Mouse (Mus musculus) heart, postnatal 25 days (tissue): Measurements from ENCODE around the gene Arid1b. TPM values are rescaled to one million over a fixed set of nuclear protein-coding genes. Genes with fewer than 3 reads are reported as not detected.

Experiments used
- DNase-seq: peaks from one replicate; pipeline ENCODE4 v3.0.0; 2022; ENCODE audit warnings: low spot score
- intact Hi-C: fragments of 180-260 bp; cut with DNase I; formaldehyde crosslinking; loops from one replicate; pipeline ENCODE4 v1.15.1; 2025
- total RNA-seq, 2 experiments: library from RNA; stranded (reverse); gene quantifications; 2 replicates each; pipeline ENCODE4 v1.2.3; 2021

Arid1b gene
- 10 to 100 TPM; 28.2 to 32.0 TPM for total RNA-seq

- DNase-seq, result peak; percentile 64
- intact Hi-C loops, result loop anchor here (1.0 to 5.0 kb wide), 3 partner anchors 86 to 217 kb away; no protein-coding TSS in a partner anchor
These were observed at the start of gene Arid1b for GRCm38 (mm10) chr17:4993840-4994503. Gene Arid1b, plus strand, starts transcription at chr17:4994332.

GRCm38 (mm10) chr17:4945311-4945751 lies 48.8 kb upstream of the Arid1b start:
- no peak for DNase-seq
- intact Hi-C loops, result no loop called here

- DNase-seq, result peak; percentile 19
- intact Hi-C loops, result no loop called here
These were observed 48.2 kb upstream of the Arid1b start for GRCm38 (mm10) chr17:4945871-4946331.

- intact Hi-C loops, result no loop called here
- DNase-seq, result no peak
These were observed 47.6 kb upstream of the Arid1b start for GRCm38 (mm10) chr17:4946421-4946974.

- intact Hi-C loops, result no loop called here
- no peak for DNase-seq
These were observed 47.1 kb upstream of the Arid1b start for GRCm38 (mm10) chr17:4947013-4947412.

- intact Hi-C loops, result no loop called here
- DNase-seq, result no peak
These were observed 46.7 kb upstream of the Arid1b start for GRCm38 (mm10) chr17:4947439-4947838.

GRCm38 (mm10) chr17:4948501-4948900 lies 45.6 kb upstream of the Arid1b start:
- intact Hi-C loops, result no loop called here

GRCm38 (mm10) chr17:4954431-4954830 lies 39.7 kb upstream of the Arid1b start:
- intact Hi-C loops, result no loop called here
- no peak for DNase-seq

More at GRCm38 (mm10) chr17:4948501-4948900, 45.6 kb upstream of the Arid1b start:
- DNase-seq, result no peak

- DNase-seq, result no peak
These were observed 29.8 kb upstream of the Arid1b start for GRCm38 (mm10) chr17:4964192-4964877.

GRCm38 (mm10) chr17:4967201-4967600 lies 26.9 kb upstream of the Arid1b start:
- DNase-seq, result no peak
- intact Hi-C loops, result no loop called here

More at GRCm38 (mm10) chr17:4964192-4964877, 29.8 kb upstream of the Arid1b start:
- intact Hi-C loops, result no loop called here

GRCm38 (mm10) chr17:4968035-4968434 lies 26.1 kb upstream of the Arid1b start:
- DNase-seq, result no peak
- intact Hi-C loops, result no loop called here

- intact Hi-C loops, result no loop called here
- no peak for DNase-seq
These were observed 25.3 kb upstream of the Arid1b start for GRCm38 (mm10) chr17:4968878-4969277.

- intact Hi-C loops, result loop anchor here (10.0 kb wide), 1 partner anchor 187 kb away; no protein-coding TSS in a partner anchor
- no peak for DNase-seq
These were observed 21.9 kb upstream of the Arid1b start for GRCm38 (mm10) chr17:4972261-4972660.

- intact Hi-C loops, result loop anchor here (10.0 kb wide), 1 partner anchor 190 kb away; no protein-coding TSS in a partner anchor
- DNase-seq, result peak; percentile 83
These were observed 19.4 kb upstream of the Arid1b start for GRCm38 (mm10) chr17:4974736-4975135.

- no peak for DNase-seq
- intact Hi-C loops, result no loop called here
These were observed 14.0 kb upstream of the Arid1b start for GRCm38 (mm10) chr17:4980151-4980550.

- intact Hi-C loops, result no loop called here
- no peak for DNase-seq
These were observed 11.3 kb upstream of the Arid1b start for GRCm38 (mm10) chr17:4982819-4983218.

GRCm38 (mm10) chr17:4984691-4985090 lies 9.4 kb upstream of the Arid1b start:
- intact Hi-C loops, result no loop called here
- DNase-seq, result no peak

- intact Hi-C loops, result loop anchor here (5.0 kb wide), 1 partner anchor 214 kb away; no protein-coding TSS in a partner anchor
- DNase-seq, result no peak
These were observed 3.1 kb upstream of the Arid1b start for GRCm38 (mm10) chr17:4990911-4991560.

GRCm38 (mm10) chr17:4991600-4991999 lies 2.5 kb upstream of the Arid1b start:
- intact Hi-C loops, result loop anchor here (5.0 kb wide), 1 partner anchor 214 kb away; no protein-coding TSS in a partner anchor
- no peak for DNase-seq

GRCm38 (mm10) chr17:4993497-4993839 lies 664 bp upstream of the Arid1b start:
- no peak for DNase-seq
- intact Hi-C loops, result loop anchor here (1.0 to 5.0 kb wide), 2 partner anchors 85 to 216 kb away; no protein-coding TSS in a partner anchor
